Mouse (Mus musculus) midbrain, embryonic 16.5 days (tissue): ENCODE measurements around the gene Ces1c. TPM values are rescaled to one million over a fixed set of nuclear protein-coding genes. Genes with fewer than 3 reads are reported as not detected.

Experiments
- ATAC-seq: fragments of 200-750 bp; cut with Nextera tagmentation; 2 replicates; pipeline ENCODE4 v1.8.0; 2017; ENCODE audit warnings: moderate TSS enrichment
- H3K27ac ChIP-seq: fragments of 300-500 bp; sonication (generic); 2 replicates; pipeline ENCODE4 v1.5.1; 2014; ENCODE audit warnings: mild to moderate bottlenecking, low read length, mixed read lengths
- H3K27me3 ChIP-seq: fragments of 300-500 bp; sonication (generic); 2 replicates; pipeline ENCODE4 v1.6.1; 2014; ENCODE audit warnings: low read depth, low read length, mixed read lengths; ENCODE audit not compliant: control insufficient read depth, insufficient read depth
- H3K36me3 ChIP-seq: fragments of 300-500 bp; sonication (generic); 2 replicates; pipeline ENCODE4 v1.6.1; 2014; ENCODE audit warnings: mild to moderate bottlenecking, low read length, moderate library complexity, mixed read lengths; ENCODE audit not compliant: control insufficient read depth, insufficient read depth
- H3K4me1 ChIP-seq: fragments of 300-500 bp; sonication (generic); 2 replicates; pipeline ENCODE4 v1.6.1; 2014; ENCODE audit warnings: mild to moderate bottlenecking, low read length, mixed read lengths; ENCODE audit not compliant: control insufficient read depth, insufficient read depth
- H3K4me2 ChIP-seq: fragments of 300-500 bp; sonication (generic); 2 replicates; pipeline ENCODE4 v1.6.1; 2014; ENCODE audit warnings: mild to moderate bottlenecking, low read length, mixed read lengths
- H3K4me3 ChIP-seq: fragments of 300-500 bp; sonication (generic); 2 replicates; pipeline ENCODE4 v1.5.1; 2014; ENCODE audit warnings: low read depth, mild to moderate bottlenecking, low read length, moderate library complexity, mixed read lengths
- H3K9ac ChIP-seq: fragments of 300-500 bp; sonication (generic); 2 replicates; pipeline ENCODE4 v1.6.1; 2014; ENCODE audit warnings: low read depth, low read length, mixed read lengths
- H3K9me3 ChIP-seq: fragments of 300-500 bp; sonication (generic); replicated peaks from 2 replicates; pipeline ENCODE4 v1.6.1; 2014; ENCODE audit warnings: mild to moderate bottlenecking, low read length, mixed read lengths; ENCODE audit not compliant: control insufficient read depth, poor library complexity, severe bottlenecking
- WGBS: fragments of 180-500 bp; shearing (Covaris S2); extraction: QIAGEN DNeasy Blood & Tissue Kit; methylation state at CpG from one replicate; pipeline ENCODE4 v1.1.7; 2014; 5-methylcytosine and 5-hydroxymethylcytosine counted together
- polyA plus RNA-seq: library from polyadenylated mRNA; unstranded; fragments of >200 nt; fragmentation: Nextera tagmentation; extraction: Ambion mirVana; gene quantifications from 2 replicates; pipeline ENCODE4 v1.2.1, GENCODE M21; 2015

The Ces1c gene
- polyA plus RNA-seq, 1 experiment from 2014 or later, result not detected

DNA sequence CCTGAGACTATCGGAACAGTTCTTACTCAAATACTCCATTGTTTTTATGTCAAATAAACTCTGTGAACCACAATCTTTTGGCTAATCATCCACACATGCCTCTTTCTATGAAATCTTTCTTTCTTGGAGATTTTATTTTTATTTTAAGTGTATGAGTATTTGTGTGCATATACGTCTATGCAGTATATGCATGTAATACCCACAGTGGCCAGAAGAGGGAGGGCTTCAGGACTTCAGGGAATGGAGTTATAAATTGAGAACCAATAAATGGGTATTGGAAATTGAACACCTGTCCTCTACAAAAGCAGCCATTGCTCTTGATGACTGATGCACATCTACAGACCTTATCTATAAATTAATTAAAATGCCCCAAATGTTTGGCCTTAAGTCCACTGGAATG lies 1.1 kb upstream of the Ces1c start:
- Histone ChIP-seq H3K4me1 (no peaks in the 10 kb centered on the region), H3K4me3 (no peak overlapping the region), H3K27me3 (no peaks in the 10 kb centered on the region), H3K36me3 (no peaks in the 10 kb centered on the region), H3K9ac (no peak overlapping the region), H3K9me3 (no peaks in the 10 kb centered on the region), H3K27ac (no peak overlapping the region), H3K4me2 (no peak overlapping the region)
- WGBS, result 93% methylated on average over 2 of the region's 2 CpGs
- ATAC-seq, result no peak

DNA sequence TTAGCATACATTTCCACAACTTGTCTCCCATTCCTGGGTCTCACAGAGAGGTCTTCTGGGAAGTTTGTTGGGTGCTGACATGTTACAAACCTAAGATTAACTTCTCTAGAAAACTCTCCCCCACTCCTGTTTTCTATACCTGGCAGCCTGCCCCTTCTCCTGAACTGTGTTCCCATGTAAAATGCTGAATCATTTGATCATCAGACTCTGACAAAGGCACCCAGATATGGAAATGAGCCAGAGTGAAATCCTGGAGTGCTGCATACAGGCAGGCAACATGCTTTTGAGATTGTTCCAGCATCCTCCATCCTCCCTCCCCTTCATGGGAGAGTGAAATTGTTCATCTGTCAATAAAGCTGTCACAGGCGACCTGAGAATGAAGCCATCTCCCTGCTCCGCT lies 4.6 kb downstream of the Ces1c start:
- Histone ChIP-seq H3K27me3 (no peaks in the 10 kb centered on the region), H3K9ac (no peak overlapping the region), H3K4me2 (no peak overlapping the region), H3K36me3 (no peaks in the 10 kb centered on the region), H3K4me1 (no peaks in the 10 kb centered on the region), H3K4me3 (no peak overlapping the region), H3K9me3 (no peaks in the 10 kb centered on the region), H3K27ac (no peak overlapping the region)
- ATAC-seq, result no peak
- WGBS, result 74% methylated on average over 2 of the region's 2 CpGs

DNA sequence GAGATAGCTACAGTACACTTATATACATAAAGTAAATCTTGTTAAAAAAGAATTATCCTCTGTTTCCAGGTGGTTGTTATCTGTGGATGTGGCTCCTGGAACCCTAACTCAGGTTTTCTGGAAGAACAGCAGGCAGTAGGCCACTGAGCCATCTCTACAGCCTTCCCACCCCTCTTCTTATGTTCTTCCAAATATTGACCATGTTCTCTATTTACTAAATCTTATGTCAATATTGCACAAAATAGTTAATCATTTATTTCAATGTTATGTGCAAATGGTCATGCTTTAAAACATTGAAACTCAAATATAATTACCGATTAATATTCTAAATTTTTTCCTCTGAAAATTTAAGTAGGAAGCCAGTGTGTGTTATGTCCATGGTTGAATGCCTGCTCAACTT lies 9.1 kb downstream of the Ces1c start:
- Histone ChIP-seq H3K4me1 (no peaks in the 10 kb centered on the region), H3K4me3 (no peak overlapping the region), H3K27me3 (no peaks in the 10 kb centered on the region), H3K9ac (no peak overlapping the region), H3K27ac (no peak overlapping the region), H3K4me2 (no peak overlapping the region), H3K36me3 (no peaks in the 10 kb centered on the region), H3K9me3 (no peaks in the 10 kb centered on the region)
- WGBS, result 98% methylated on average over 1 of the region's 1 CpGs
- ATAC-seq, result no peak

DNA sequence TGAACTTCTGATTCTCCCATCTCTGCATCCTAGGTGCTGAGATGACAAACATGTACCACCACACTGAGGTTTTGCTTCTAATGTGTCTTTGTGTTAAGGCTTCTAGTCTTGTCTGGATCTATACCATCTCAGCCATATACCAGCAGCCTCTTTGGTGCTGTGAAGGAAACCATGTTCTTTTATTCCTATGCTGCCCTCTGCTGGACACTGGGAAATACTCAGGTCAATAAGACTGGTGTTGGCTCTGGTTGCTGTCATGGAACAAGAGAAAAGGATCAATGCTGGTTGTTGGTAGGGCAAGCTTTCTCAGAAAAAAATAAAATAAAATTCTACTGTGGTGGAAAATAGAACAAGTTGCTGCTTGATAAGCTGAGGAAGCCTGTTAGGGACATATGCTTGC lies 35.7 kb downstream of the Ces1c start:
- H3K4me1 ChIP-seq, result no peaks in the 10 kb centered on the region

DNA sequence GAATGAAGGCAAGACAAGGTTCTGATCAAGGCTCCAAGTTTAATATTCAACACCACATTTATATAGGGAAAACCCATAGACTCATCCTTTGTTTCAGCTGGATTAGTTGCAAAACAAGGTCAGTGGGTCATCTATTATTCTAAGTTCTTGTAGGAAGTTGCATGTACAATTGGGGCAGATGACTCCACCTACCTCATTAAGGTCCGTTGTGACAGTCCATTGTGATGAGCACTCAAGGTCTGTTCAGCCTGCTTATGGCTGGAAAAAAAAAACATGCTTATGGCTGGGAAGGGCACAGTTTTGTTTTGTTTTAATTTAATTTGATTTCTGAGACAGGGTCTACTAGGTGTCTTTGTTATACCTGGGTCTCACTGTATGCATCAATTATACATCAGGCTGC lies 39.8 kb downstream of the Ces1c start:
- Histone ChIP-seq H3K9ac (no peak overlapping the region), H3K4me1 (peaks cover 3% of the 10 kb centered on the region), H3K27ac (no peak overlapping the region), H3K9me3 (no peaks in the 10 kb centered on the region), H3K36me3 (no peaks in the 10 kb centered on the region), H3K4me2 (no peak overlapping the region), H3K4me3 (no peak overlapping the region), H3K27me3 (no peaks in the 10 kb centered on the region)
- no peak for ATAC-seq
- 76% methylated on average over 1 of the region's 1 CpGs for WGBS

More for the DNA sequence above, 35.7 kb downstream of the Ces1c start:
- H3K27ac ChIP-seq, result no peak overlapping the region
- H3K4me3 ChIP-seq, result no peak overlapping the region
- H3K36me3 ChIP-seq, result no peaks in the 10 kb centered on the region
- H3K9me3 ChIP-seq, result no peaks in the 10 kb centered on the region
- H3K4me2 ChIP-seq, result no peak overlapping the region
- no peaks in the 10 kb centered on the region for H3K27me3 ChIP-seq
- ATAC-seq, result no peak
- H3K9ac ChIP-seq, result no peak overlapping the region

DNA sequence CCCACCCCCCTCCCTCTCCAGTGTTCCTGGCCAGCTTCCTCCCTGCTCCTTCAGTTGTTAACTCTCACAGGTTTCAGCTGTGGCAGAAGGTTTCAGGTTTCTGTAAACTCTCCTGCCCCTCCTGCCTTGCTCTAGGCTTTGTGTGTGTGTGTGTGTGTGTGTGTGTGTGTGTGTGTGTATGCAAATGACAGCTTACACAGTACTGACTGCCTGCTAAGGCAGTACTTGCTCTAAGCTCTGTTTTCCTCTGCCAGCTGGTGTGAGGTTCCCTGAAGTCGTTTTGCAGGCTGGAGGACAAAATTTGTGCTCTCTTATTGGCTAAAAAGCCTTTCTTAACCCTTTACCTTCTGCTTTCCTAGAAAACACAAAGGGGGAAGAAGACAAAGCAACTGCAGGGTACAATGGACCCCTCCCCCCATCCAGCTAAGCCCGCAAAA lies 42.4 kb downstream of the Ces1c start:
- Histone ChIP-seq H3K36me3 (no peaks in the 10 kb centered on the region), H3K27ac (no peak overlapping the region), H3K27me3 (no peaks in the 10 kb centered on the region), H3K9me3 (no peaks in the 10 kb centered on the region), H3K4me1 (peaks cover 3% of the 10 kb centered on the region), H3K9ac (no peak overlapping the region), H3K4me3 (no peak overlapping the region), H3K4me2 (no peak overlapping the region)
- ATAC-seq, result no peak
- 5% methylated on average over 2 of the region's 2 CpGs for WGBS

DNA sequence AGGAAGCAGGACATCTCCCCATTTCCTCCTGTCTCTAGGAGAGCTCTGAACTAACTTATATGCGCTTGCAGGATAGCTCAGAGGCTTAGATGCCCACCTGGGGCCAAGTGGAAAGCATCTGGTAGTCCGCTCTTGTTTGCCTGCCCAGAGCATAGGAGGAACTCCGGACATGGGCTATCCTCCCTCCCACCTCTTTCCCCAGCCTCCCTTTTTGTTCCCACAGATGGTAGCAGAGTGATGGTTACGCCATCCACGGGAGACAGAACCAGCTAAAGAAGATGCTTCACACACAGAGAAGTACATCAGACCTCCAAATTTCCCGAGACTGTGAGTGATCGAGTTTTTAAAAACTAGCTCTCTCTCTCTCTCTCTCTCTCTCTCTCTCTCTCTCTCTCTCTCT lies 42.9 kb downstream of the Ces1c start:
- no peak overlapping the region for H3K9ac ChIP-seq
- whole genome bisulfite sequencing, result 29% methylated on average over 7 of the region's 7 CpGs
- H3K4me2 ChIP-seq, result no peak overlapping the region
- no peak for ATAC-seq
- H3K4me1 ChIP-seq, result peaks cover 3% of the 10 kb centered on the region
- H3K9me3 ChIP-seq, result no peaks in the 10 kb centered on the region
- H3K27me3 ChIP-seq, result no peaks in the 10 kb centered on the region
- H3K36me3 ChIP-seq, result no peaks in the 10 kb centered on the region
- H3K27ac ChIP-seq, result no peak overlapping the region
- H3K4me3 ChIP-seq, result no peak overlapping the region

DNA sequence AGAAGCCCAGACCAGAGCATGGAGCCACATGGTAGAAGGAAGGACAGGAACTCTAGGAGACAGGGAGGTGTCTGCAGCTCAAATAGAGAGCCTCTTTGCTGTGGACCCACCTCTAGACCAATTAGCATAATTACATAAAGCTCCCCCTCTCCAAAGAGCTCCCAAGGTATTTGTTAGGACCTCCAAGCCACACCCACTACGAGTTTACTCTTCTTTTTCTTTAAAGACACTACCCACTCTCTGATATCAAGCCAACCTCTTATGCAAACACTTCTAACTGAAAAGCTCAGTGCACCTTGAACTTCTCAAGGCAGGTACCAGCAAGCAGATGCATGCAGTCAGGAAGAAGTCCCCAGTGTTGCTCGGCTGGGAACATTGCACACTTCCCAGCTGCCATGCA lies 51.2 kb downstream of the Ces1c start, which contains the start of gene Ces1b:
TSS of gene Ces1b (minus strand) at position 131 of the 400 bp plus-strand sequence.
- H3K27ac ChIP-seq, result no peak within 1 kb of the TSS
- H3K4me2 ChIP-seq, result no peak within 1 kb of the TSS
- no peak within 1 kb of the TSS for H3K4me3 ChIP-seq
- no peaks in the 10 kb centered on the region for H3K9me3 ChIP-seq
- no peaks in the 10 kb centered on the region for H3K36me3 ChIP-seq
- no peaks in the 10 kb centered on the region for H3K27me3 ChIP-seq
- no peak for ATAC-seq
- no peaks in the 10 kb centered on the region for H3K4me1 ChIP-seq
- 76% methylated on average over 2 of the region's 2 CpGs for WGBS
- no peak within 1 kb of the TSS for H3K9ac ChIP-seq

DNA sequence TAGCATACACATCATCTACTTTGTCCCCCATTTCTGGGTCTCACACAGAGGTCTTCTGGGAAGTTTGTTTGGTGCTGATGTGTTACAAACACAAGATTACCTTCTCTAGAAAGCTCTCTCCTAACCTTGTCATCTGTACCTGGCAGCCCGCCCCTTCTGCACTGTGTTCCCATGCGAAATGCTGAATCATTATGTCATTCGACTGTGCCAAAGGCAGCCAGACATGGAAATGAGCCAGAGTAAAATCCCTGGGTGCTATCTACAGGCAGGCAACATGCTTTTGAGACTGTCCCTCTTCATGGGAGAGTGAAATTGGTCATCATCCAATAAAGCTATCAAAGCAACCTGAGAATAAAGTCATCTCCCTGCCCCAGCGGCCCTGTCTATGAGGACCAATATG lies 55.8 kb downstream of the Ces1c start:
- Histone ChIP-seq H3K4me1 (no peaks in the 10 kb centered on the region), H3K4me2 (no peak overlapping the region), H3K9ac (no peak overlapping the region), H3K36me3 (no peaks in the 10 kb centered on the region), H3K4me3 (no peak overlapping the region), H3K9me3 (no peaks in the 10 kb centered on the region), H3K27me3 (no peaks in the 10 kb centered on the region), H3K27ac (no peak overlapping the region)
- 95% methylated on average over 4 of the region's 4 CpGs for WGBS
- ATAC-seq, result no peak
